Mouse (Mus musculus) midbrain, embryonic 14.5 days (tissue): ENCODE measurements around the gene Gm10717. TPM values are rescaled to one million over a fixed set of nuclear protein-coding genes. Genes with fewer than 3 reads are reported as not detected.
"Not testable (repeated sequence)": the region's sequence is repeated elsewhere in the genome, so short reads cannot be mapped to it uniquely, and the experiment has no call there.

Experiments used
- ATAC-seq: fragments of 200-750 bp; cut with Nextera tagmentation; 2 replicates; pipeline ENCODE4 v1.8.0; 2017; ENCODE audit warnings: moderate number of reproducible peaks, moderate library complexity; ENCODE audit not compliant: low FRiP score, low TSS enrichment
- DNase-seq: peaks from one replicate; pipeline ENCODE4 v3.0.0-alpha.2; 2015
- H3K27ac ChIP-seq: fragments of 300-500 bp; sonication (generic); replicated peaks from 2 replicates; pipeline ENCODE4 v1.5.1; 2014; ENCODE audit warnings: mild to moderate bottlenecking, low read depth, low read length, moderate library complexity
- H3K27me3 ChIP-seq: fragments of 300-500 bp; sonication (generic); 2 replicates; pipeline ENCODE4 v1.6.1; 2014; ENCODE audit warnings: low read length, control low read depth, mixed read lengths; ENCODE audit not compliant: control insufficient read depth, insufficient read depth
- H3K36me3 ChIP-seq: fragments of 300-500 bp; sonication (generic); 2 replicates; pipeline ENCODE4 v1.6.1; 2014; ENCODE audit warnings: low read length, control low read depth; ENCODE audit not compliant: control insufficient read depth, insufficient read depth
- H3K4me1 ChIP-seq: fragments of 300-500 bp; sonication (generic); 2 replicates; pipeline ENCODE4 v1.6.1; 2014; ENCODE audit warnings: mild to moderate bottlenecking, antibody characterized with exemption, low read length, control low read depth; ENCODE audit not compliant: control insufficient read depth, insufficient read depth
- H3K4me2 ChIP-seq: fragments of 300-500 bp; sonication (generic); 2 replicates; pipeline ENCODE4 v1.6.1; 2014; ENCODE audit warnings: mild to moderate bottlenecking, low read length, moderate library complexity
- H3K4me3 ChIP-seq: fragments of 300-500 bp; sonication (generic); replicated peaks from 2 replicates; pipeline ENCODE4 v1.5.1; 2014; ENCODE audit warnings: low read depth, low read length
- H3K9ac ChIP-seq: fragments of 300-500 bp; sonication (generic); replicated peaks from 2 replicates; pipeline ENCODE4 v1.6.1; 2014; ENCODE audit warnings: mild to moderate bottlenecking, low read length, moderate library complexity
- H3K9me3 ChIP-seq: fragments of 300-500 bp; sonication (generic); 2 replicates; pipeline ENCODE4 v1.6.1; 2016; ENCODE audit warnings: low read length, control low read depth, mixed read lengths; ENCODE audit not compliant: control insufficient read depth
- WGBS: fragments of 180-500 bp; shearing (Covaris S2); extraction: QIAGEN DNeasy Blood & Tissue Kit; methylation state at CpG from one replicate; pipeline ENCODE4 v1.1.7; 2014; 5-methylcytosine and 5-hydroxymethylcytosine counted together
- microRNA-seq: library from miRNA; unstranded; fragments of <30 nt; microRNA quantifications from one replicate; pipeline ENCODE4, GENCODE M21; 2016
- polyA plus RNA-seq: library from polyadenylated mRNA; unstranded; fragments of >200 nt; fragmentation: Nextera tagmentation; extraction: Ambion mirVana; gene quantifications from 2 replicates; pipeline ENCODE4 v1.2.1, GENCODE M21; 2014

Gm10717 gene
- polyA plus RNA-seq, 1 experiment from 2014 or later = 1.2 TPM

DNA sequence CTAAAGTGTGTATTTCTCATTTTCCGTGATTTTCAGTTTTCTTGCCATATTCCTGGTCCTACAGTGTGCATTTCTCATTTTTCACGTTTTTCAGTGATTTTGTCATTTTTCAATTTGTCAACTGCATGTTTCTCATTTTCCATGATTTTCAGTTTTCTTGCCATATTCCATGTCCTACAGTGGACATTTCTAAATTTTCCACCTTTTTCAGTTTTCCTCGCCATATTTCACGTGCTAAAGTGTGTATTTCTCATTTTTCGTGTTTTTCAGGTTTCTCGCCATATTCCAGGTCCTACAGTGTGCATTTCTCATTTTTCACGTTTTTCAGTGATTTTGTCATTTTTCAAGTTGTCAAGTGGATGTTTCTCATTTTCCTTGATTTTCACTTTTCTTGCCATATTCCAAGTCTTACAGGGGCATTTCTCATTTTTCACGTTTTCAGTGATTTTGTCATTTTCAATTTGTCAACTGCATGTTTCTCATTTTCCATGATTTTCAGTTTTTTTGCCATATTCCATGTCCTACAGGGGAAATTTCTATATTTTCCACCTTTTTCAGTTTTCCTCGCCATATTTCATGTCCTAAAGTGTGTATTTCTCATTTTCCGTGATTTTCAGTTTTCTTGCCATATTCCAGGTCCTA is 5.6 kb downstream of the Gm10717 start:
- DNase-seq (peak; percentile 82), ATAC-seq (peak; percentile 51; the same call in 1 of the 2 replicates)
- not testable (repeated sequence) for H3K4me2 ChIP-seq, H3K27ac ChIP-seq, H3K9ac ChIP-seq, H3K36me3 ChIP-seq, H3K9me3 ChIP-seq, H3K4me3 ChIP-seq, H3K27me3 ChIP-seq, H3K4me1 ChIP-seq
- 64% methylated on average over 2 of the region's 10 CpGs for WGBS

DNA sequence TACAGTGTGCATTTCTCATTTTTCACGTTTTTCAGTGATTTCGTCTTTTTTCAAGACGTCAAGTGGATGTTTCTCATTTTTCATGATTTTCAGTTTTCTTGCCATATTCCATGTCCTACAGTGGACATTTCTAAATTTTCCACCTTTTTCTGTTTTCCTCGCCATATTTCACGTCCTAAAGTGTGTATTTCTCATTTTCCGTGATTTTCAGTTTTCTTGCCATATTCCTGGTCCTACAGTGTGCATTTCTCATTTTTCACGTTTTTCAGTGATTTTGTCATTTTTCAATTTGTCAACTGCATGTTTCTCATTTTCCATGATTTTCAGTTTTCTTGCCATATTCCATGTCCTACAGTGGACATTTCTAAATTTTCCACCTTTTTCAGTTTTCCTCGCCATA is 9.1 kb downstream of the Gm10717 start, which contains the start of gene Gm17535:
Gene Gm17535, plus strand, starts transcription at position 301 of the 400 bp plus-strand sequence.
- not testable (repeated sequence) for DNase-seq, H3K4me3 ChIP-seq, H3K36me3 ChIP-seq, H3K4me1 ChIP-seq, H3K9me3 ChIP-seq, ATAC-seq, H3K27me3 ChIP-seq, H3K27ac ChIP-seq, H3K4me2 ChIP-seq, H3K9ac ChIP-seq
- no CpG with 5 or more reads among the region's 8 CpGs for WGBS

DNA sequence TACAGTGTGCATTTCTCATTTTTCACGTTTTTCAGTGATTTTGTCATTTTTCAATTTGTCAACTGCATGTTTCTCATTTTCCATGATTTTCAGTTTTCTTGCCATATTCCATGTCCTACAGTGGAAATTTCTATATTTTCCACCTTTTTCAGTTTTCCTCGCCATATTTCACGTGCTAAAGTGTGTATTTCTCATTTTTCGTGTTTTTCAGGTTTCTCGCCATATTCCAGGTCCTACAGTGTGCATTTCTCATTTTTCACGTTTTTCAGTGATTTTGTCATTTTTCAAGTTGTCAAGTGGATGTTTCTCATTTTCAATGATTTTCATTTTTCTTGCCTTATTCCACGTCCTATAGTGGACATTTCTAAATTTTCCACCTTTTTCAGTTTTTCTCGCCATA is 11.4 kb downstream of the Gm10717 start, which contains the start of gene Gm10715:
Gene Gm10715, plus strand, starts transcription at position 301 of the 400 bp plus-strand sequence.
- H3K36me3 ChIP-seq, DNase-seq, H3K4me2 ChIP-seq, H3K27ac ChIP-seq, ATAC-seq, H3K4me3 ChIP-seq, H3K9me3 ChIP-seq, H3K27me3 ChIP-seq, H3K9ac ChIP-seq, H3K4me1 ChIP-seq: not testable (repeated sequence)
- 70% methylated on average over 6 of the region's 8 CpGs for WGBS

DNA sequence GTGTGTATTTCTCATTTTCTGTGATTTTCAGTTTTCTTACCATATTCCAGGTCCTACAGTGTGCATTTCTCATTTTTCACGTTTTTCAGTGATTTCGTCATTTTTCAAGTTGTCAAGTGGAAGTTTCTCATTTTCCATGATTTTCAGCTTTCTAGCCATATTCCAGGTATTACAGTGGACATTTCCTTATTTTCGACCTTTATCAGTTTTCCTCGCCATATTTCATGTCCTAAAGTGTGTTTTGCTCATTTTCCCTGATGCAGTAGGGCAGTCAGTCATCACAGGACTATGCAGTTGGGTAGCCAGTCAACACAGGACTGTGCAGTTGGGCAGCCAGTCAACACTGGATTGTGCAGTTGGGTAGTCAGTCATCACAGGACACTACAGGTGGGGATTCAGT is 12.9 kb downstream of the Gm10717 start:
- not testable (repeated sequence) for ATAC-seq, H3K36me3 ChIP-seq, H3K9ac ChIP-seq, H3K9me3 ChIP-seq, H3K27me3 ChIP-seq, H3K27ac ChIP-seq, H3K4me1 ChIP-seq, H3K4me2 ChIP-seq, H3K4me3 ChIP-seq
- 64% methylated on average over 4 of the region's 4 CpGs for WGBS
- DNase-seq = peak; percentile 0

Small RNAs within 50 kb of the gene (microRNA-seq; reads per million reads assigned to microRNA genes)
- not detected for gene Mir101c

Other genes starting within 250 kb of the Gm10717 start
- not detected in 2 replicates for gene Gm10722, start 24.5 kb upstream of the Gm10717 start, polyA plus RNA-seq
- gene Gm11168, start 22.1 kb upstream of the Gm10717 start, polyA plus RNA-seq = 0.49 TPM in 1 of 2 replicates, not detected in the other
- 0.58 TPM in 1 of 2 replicates, not detected in the other for gene Gm10721, start 12.3 kb upstream of the Gm10717 start, polyA plus RNA-seq
- gene Gm10720, start 9.8 kb upstream of the Gm10717 start, polyA plus RNA-seq = not detected in 2 replicates
- gene Gm10719, start 8.0 kb upstream of the Gm10717 start, polyA plus RNA-seq = 0.50 and 0.59 TPM in 2 replicates
- 1.5 and 1.8 TPM in 2 replicates for gene Gm10718, start 1.9 kb upstream of the Gm10717 start, polyA plus RNA-seq
- gene Gm17535, start 9.2 kb downstream of the Gm10717 start, polyA plus RNA-seq = not detected in 2 replicates
- gene Gm10715, start 11.5 kb downstream of the Gm10717 start, polyA plus RNA-seq = not detected in 2 replicates